Mouse (Mus musculus) hindbrain, embryonic 16.5 days (tissue): ENCODE measurements at regions not wholly inside any gene's neighbourhood (a gene's known extent, or its start where the extent isn't known, plus 50 kb on each side); places are given as distances from the start of the nearest gene placed in this dataset.

Source experiments
- ATAC-seq: fragments of 200-750 bp; cut with Nextera tagmentation; 2 replicates; pipeline ENCODE4 v1.8.0; 2017; ENCODE audit warnings: moderate TSS enrichment, moderate library complexity
- H3K27ac ChIP-seq: fragments of 300-500 bp; sonication (generic); 2 replicates; pipeline ENCODE4 v1.5.1; 2014; ENCODE audit warnings: low read depth, mild to moderate bottlenecking, control low read depth, low read length, moderate library complexity
- H3K27me3 ChIP-seq: fragments of 300-500 bp; sonication (generic); replicated peaks from 2 replicates; pipeline ENCODE4 v1.6.1; 2014; ENCODE audit warnings: low read length; ENCODE audit not compliant: control insufficient read depth, insufficient read depth
- H3K36me3 ChIP-seq: fragments of 300-500 bp; sonication (generic); 2 replicates; pipeline ENCODE4 v1.6.1; 2014; ENCODE audit warnings: mild to moderate bottlenecking, low read length, moderate library complexity, mixed read lengths; ENCODE audit not compliant: control insufficient read depth, insufficient read depth
- H3K4me1 ChIP-seq: fragments of 300-500 bp; sonication (generic); 2 replicates; pipeline ENCODE4 v1.6.1; 2014; ENCODE audit warnings: low read depth, low read length; ENCODE audit not compliant: control insufficient read depth, insufficient read depth
- H3K4me2 ChIP-seq: fragments of 300-500 bp; sonication (generic); 2 replicates; pipeline ENCODE4 v1.6.1; 2014; ENCODE audit warnings: mild to moderate bottlenecking, low read length, control low read depth, moderate library complexity
- H3K4me3 ChIP-seq: fragments of 300-500 bp; sonication (generic); 2 replicates; pipeline ENCODE4 v1.5.1; 2014; ENCODE audit warnings: mild to moderate bottlenecking, low read length, control low read depth, moderate library complexity
- H3K9ac ChIP-seq: fragments of 300-500 bp; sonication (generic); 2 replicates; pipeline ENCODE4 v1.6.1; 2014; ENCODE audit warnings: low read depth, mild to moderate bottlenecking, control low read depth, low read length, moderate library complexity
- H3K9me3 ChIP-seq: fragments of 300-500 bp; sonication (generic); 2 replicates; pipeline ENCODE4 v1.6.1; 2014; ENCODE audit warnings: mild to moderate bottlenecking, low read length, moderate library complexity; ENCODE audit not compliant: control insufficient read depth
- WGBS: fragments of 180-500 bp; shearing (Covaris S2); extraction: QIAGEN DNeasy Blood & Tissue Kit; methylation state at CpG from one replicate; pipeline ENCODE4 v1.1.7; 2014; 5-methylcytosine and 5-hydroxymethylcytosine counted together

DNA sequence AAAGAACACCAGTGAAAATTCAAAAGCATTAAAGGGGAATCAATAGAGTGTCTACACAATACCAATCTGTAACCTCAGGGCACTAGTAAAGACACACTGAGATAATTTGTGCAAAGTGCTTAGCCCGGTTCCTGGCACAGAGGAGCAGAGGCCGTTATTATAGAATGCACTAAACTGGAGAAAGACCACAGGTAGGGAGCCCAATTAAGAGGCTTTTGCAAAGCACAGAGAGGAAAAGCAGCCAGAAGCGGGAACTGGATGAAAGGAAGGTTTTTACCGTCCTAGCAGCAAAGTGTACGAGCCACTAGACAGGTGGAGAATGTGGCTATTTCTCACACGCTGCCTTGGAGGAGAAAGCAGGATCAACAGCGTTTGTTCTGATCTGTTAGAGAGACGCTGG is 518.9 kb upstream of the Nox3 start:
- Histone ChIP-seq H3K4me2 (no peak overlapping the region), H3K4me3 (no peak overlapping the region), H3K9ac (no peak overlapping the region), H3K27me3 (no peaks in the 10 kb centered on the region), H3K9me3 (no peaks in the 10 kb centered on the region), H3K27ac (no peak overlapping the region), H3K4me1 (no peaks in the 10 kb centered on the region), H3K36me3 (no peaks in the 10 kb centered on the region)
- 57% methylated on average over 8 of the region's 8 CpGs for WGBS
- ATAC-seq, result no peak

DNA sequence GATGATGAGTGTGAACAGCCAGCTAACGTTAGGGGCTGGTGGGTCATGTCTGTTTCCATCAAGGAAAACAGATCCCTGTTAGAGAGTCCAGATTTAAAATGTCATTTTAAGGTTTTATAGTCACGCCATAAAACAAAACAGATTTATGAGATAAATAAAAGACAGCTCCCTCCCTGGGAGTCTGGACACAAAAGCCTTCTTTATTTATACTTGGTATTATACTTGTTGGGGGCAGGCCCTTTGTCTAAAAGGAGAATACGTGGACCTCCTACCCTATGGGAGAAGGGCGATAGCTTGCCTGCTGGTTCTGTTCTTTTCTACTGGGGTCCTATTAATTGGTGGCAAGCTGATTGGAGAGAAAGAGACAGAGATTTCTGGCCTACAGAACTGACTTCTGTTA is 520.1 kb upstream of the Nox3 start:
- no peak for ATAC-seq
- 49% methylated on average over 4 of the region's 4 CpGs for WGBS

DNA sequence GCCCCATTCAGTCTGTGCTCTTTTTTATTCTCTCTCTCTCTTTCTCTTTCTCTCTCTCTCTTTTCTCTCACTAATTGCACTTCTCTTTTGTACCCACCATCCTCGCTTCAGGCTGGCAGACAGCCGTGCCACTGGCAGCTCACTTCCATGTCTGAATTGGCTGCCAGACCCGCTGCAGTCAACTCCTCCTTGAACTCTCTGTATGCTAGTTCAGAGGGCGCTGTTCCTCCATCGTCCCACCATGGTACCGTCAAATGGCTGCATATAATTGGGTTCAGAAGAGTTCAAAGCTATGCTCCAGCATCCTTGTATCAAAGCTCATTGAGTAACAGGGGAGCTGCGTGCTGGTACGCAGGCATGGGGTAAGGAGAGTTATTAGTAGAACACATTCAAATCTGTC is 520.7 kb upstream of the Nox3 start:
- 60% methylated on average over 8 of the region's 8 CpGs for WGBS
- Histone ChIP-seq H3K27ac (no peak overlapping the region), H3K27me3 (no peaks in the 10 kb centered on the region), H3K4me2 (no peak overlapping the region), H3K36me3 (no peaks in the 10 kb centered on the region), H3K4me3 (no peak overlapping the region), H3K9me3 (no peaks in the 10 kb centered on the region), H3K9ac (no peak overlapping the region), H3K4me1 (0 out of 2 replicates have a peak, but pooled peaks cover 3% of the 10 kb centered on the region)
- no peak for ATAC-seq

More for the DNA sequence above, 520.1 kb upstream of the Nox3 start:
- no peak overlapping the region for H3K27ac ChIP-seq
- H3K4me2 ChIP-seq, result no peak overlapping the region
- no peaks in the 10 kb centered on the region for H3K27me3 ChIP-seq
- H3K36me3 ChIP-seq, result no peaks in the 10 kb centered on the region
- H3K4me3 ChIP-seq, result no peak overlapping the region
- H3K4me1 ChIP-seq, result 0 out of 2 replicates have a peak, but pooled peaks cover 3% of the 10 kb centered on the region
- H3K9ac ChIP-seq, result no peak overlapping the region
- H3K9me3 ChIP-seq, result no peaks in the 10 kb centered on the region

DNA sequence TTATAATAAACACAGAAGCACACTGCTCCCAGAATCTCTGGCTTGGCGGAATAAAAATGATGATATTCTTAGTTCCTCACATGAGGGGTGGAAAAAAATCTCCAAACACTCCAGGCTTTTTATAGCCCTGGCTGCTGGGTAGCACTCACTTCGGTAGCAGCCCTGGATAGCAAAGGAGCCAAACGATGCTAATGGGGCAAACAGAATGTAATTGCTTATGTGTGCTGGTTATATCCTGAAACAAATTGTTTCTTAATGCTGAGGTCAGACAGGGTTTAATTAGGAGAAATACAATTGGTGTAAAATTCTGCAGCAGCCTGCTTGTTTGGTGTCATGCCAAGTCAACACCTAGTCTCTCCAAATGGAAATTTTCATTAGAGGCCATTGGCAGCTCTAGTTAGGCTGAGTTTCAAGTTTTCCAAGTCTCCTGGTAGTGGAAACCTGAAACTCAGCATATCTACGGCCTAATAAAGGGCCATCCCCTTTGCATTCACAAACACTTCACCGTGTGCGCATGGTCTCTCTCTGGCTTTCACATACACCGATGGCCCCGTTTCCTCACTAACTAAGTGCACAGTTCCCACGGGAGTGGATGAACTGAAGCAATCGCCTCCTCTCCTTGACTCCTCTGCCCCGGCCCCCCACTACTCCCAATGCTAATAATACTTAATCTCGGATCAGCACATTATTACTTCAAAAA is 524.8 kb upstream of the Nox3 start:
- H3K4me1 ChIP-seq, result 0 out of 2 replicates have a peak, but pooled peaks cover 3% of the 10 kb centered on the region
- no peaks in the 10 kb centered on the region for H3K36me3 ChIP-seq
- no peaks in the 10 kb centered on the region for H3K27me3 ChIP-seq
- no peaks in the 10 kb centered on the region for H3K9me3 ChIP-seq
- no peak overlapping the region for H3K4me2 ChIP-seq
- no peak overlapping the region for H3K27ac ChIP-seq
- no peak overlapping the region for H3K9ac ChIP-seq
- ATAC-seq, result no peak
- 63% methylated on average over 12 of the region's 12 CpGs for WGBS
- H3K4me3 ChIP-seq, result no peak overlapping the region

DNA sequence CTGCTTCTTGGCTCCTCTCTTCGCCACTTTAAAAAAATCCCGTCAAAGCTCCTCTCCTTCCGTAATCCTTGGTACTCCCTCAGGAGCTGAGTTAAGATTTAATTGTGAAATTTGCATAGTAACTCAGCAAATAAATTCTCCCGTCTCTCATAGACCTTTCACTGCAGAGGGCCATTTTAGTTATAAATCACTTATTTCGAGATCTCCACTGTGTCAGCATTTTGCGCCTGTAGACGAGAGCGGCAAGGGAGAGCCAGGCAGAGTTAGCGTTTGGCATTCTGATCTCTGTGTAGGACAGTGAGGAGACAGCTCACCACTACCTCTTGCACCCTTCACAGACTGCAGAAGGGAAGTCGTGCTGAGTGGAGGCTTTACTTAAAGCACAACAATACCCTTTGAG is 531.8 kb upstream of the Nox3 start:
- H3K4me1 ChIP-seq, result no peaks in the 10 kb centered on the region; the same call in 1 of the 2 replicates
- H3K27me3 ChIP-seq, result no peaks in the 10 kb centered on the region
- H3K27ac ChIP-seq, result no peak overlapping the region
- no peak overlapping the region for H3K4me3 ChIP-seq
- no peak for ATAC-seq
- H3K9ac ChIP-seq, result no peak overlapping the region
- H3K36me3 ChIP-seq, result no peaks in the 10 kb centered on the region
- peak overlapping the region; percentile 14 for H3K4me2 ChIP-seq
- no peaks in the 10 kb centered on the region for H3K9me3 ChIP-seq
- 55% methylated on average over 10 of the region's 10 CpGs for WGBS

DNA sequence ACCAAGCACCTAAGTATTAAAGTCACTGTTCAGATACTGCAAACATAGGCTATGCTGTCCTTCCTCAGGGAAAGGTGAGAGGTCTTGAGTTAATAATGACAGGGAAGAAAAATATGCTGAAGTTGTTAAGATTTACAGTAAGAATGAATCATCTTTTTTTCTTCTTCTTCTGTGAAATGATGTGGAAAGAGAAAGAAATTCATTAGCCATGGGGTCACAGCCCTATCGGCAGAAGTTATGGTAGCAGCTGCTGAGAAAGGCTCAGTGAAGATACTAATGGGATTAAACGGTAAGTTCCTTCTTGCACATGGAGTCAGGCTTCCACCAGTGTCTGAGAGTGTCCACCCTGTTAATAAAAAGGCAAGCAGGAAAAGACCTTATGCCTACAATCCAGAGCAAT is 533.9 kb upstream of the Nox3 start:
- Histone ChIP-seq H3K4me2 (no peak overlapping the region), H3K9ac (no peak overlapping the region), H3K27me3 (no peaks in the 10 kb centered on the region), H3K4me1 (no peaks in the 10 kb centered on the region; the same call in 1 of the 2 replicates), H3K9me3 (no peaks in the 10 kb centered on the region), H3K4me3 (no peak overlapping the region), H3K36me3 (no peaks in the 10 kb centered on the region), H3K27ac (no peak overlapping the region)
- 51% methylated on average over 2 of the region's 2 CpGs for WGBS
- no peak for ATAC-seq

DNA sequence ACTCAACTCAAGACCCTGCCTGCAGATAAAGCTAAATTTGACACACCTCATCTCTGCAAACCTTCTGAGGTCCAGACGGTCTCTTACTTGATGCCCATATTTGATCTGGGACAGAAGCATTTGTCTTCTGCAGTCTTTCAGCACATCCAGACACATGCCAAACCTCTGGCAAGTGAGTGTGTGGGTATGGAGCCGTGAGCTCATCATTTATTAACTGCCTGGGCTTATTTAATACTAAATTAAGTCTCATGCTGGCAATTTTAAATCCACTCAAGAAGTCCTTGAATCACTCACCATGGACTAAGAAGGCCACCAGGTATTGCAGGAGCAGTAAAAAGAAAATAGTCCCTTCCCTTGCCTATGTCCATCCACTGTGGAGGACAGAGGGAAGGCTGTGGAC is 554.4 kb upstream of the Nox3 start:
- no peak for ATAC-seq
- no peaks in the 10 kb centered on the region for H3K4me1 ChIP-seq
- 85% methylated on average over 2 of the region's 2 CpGs for WGBS
- H3K27me3 ChIP-seq, result no peaks in the 10 kb centered on the region
- no peak overlapping the region for H3K4me2 ChIP-seq
- no peaks in the 10 kb centered on the region for H3K9me3 ChIP-seq
- no peaks in the 10 kb centered on the region for H3K36me3 ChIP-seq
- H3K9ac ChIP-seq, result no peak overlapping the region
- H3K4me3 ChIP-seq, result no peak overlapping the region
- no peak overlapping the region for H3K27ac ChIP-seq

DNA sequence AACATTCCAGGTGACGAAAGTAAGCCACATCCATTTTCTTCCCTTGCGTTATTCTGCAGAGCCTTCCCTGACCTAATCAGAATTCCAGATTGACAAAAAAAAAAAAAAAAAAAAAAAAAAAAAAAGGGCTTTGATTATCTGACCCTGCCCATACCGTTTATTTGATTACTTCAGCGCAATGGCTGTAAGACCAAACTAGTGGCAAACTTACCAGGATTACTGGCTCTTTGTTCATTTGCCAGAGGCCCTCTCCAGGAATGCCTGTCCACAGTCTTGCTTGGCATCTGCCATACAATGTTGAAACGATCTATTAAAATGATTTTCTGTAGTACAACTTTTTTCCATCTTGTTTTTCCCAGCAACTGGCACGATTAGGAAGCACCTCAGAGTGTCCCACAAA is 569.4 kb upstream of the Nox3 start:
- no peak overlapping the region for H3K4me2 ChIP-seq
- no peaks in the 10 kb centered on the region for H3K36me3 ChIP-seq
- ATAC-seq, result no peak
- no peaks in the 10 kb centered on the region for H3K9me3 ChIP-seq
- WGBS, result 54% methylated on average over 6 of the region's 6 CpGs
- no peak overlapping the region for H3K27ac ChIP-seq
- peaks cover 11% of the 10 kb centered on the region for H3K4me1 ChIP-seq
- no peak overlapping the region for H3K4me3 ChIP-seq
- no peaks in the 10 kb centered on the region for H3K27me3 ChIP-seq
- no peak overlapping the region for H3K9ac ChIP-seq

DNA sequence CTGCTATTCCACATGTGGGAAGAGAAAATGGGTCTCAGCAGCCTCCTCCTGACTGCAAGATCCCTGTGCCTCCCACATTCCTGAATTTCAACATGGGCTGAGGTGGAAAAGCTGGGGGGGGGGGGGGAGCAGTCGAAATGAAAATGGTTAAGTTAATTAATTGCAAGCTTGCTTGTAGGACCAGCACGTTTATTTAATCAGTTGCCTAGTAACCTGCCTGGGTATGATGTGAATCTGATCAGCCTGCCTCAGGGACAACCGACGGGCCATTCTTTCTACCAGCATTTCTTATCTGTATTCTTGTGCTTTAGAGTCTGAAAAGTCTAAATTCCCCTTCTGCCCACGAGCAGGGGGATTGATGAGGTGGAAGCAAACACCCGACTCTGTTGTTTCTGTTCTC is 569.9 kb upstream of the Nox3 start:
- H3K4me2 ChIP-seq, result peak overlapping the region; percentile 5
- H3K4me3 ChIP-seq, result no peak overlapping the region
- no peak for ATAC-seq
- H3K36me3 ChIP-seq, result no peaks in the 10 kb centered on the region
- H3K27me3 ChIP-seq, result no peaks in the 10 kb centered on the region
- H3K4me1 ChIP-seq, result peaks cover 11% of the 10 kb centered on the region
- peak overlapping the region; percentile 23 for H3K27ac ChIP-seq
- 6% methylated on average over 6 of the region's 6 CpGs for WGBS
- H3K9me3 ChIP-seq, result no peaks in the 10 kb centered on the region
- H3K9ac ChIP-seq, result no peak overlapping the region
